Mouse (Mus musculus) ovary, adult 2 months (tissue): Measurements from ENCODE around the gene Adi1. TPM values are rescaled to one million over a fixed set of nuclear protein-coding genes. Genes with fewer than 3 reads are reported as not detected.

Source experiments
- polyA plus RNA-seq: library from polyadenylated mRNA; depleted of rRNA; stranded (reverse); fragments of >200 nt; gene quantifications from 2 replicates; pipeline ENCODE4 v1.2.3, GENCODE M21; 2012; rRNA removed

Adi1 gene
- 8.5 and 11.8 TPM in 2 replicates for polyA plus RNA-seq

GRCm38 (mm10) chr12:28675121-28675924 lies at the start of gene Adi1:
TSS of gene Adi1 (plus strand) at chr12:28675231.

GRCm38 (mm10) chr12:28635535-28636476 lies 39.2 kb upstream of the Adi1 start, which contains the start of gene Rps7:
TSS of gene Rps7 (minus strand) at chr12:28635953.

DNA sequence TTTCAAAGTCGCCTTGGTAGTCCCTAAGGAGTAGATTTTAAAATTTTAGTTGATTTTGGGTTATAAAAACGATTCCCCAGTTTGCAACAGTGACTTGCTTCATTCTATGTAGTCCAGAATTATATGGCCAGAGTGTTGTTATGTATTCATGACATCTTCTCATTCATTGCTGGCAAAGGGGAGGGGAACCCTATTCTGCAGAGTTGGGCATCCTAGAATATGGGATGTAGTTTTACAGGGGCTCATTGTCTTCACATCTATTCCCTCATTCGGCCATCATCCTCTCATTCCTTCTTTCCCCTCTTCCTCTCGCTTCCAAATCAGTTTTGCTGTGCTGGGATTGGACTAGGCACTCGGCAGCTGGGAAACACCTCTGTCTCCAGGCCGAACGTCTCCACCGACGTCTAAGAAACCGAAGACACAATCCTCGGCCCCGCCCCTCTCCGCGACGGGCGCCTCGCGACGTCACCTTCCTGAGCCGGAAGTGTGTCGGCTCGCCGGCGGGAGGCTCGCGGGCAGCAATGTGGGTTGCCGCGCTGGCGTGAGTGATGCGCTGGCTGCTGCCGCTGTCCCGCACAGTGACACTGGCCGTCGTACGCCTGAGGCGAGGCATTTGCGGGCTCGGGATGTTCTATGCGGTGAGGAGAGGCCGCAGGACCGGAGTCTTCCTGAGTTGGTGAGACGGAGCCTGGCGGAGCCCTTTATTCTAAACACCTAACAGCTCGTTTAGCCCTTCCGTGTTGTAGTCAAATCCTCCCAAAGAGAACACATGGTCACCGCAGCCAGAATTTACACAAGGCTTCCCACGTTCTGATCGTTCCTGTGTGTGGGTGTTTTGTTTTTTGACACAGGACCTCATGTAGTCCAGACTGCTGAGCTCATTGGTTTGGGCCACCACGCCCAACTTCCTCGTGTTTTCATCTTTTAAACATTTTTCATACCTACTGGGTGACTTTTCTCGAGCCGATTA lies 25.6 kb upstream of the Adi1 start, which contains the start of gene Rnaseh1:
Gene Rnaseh1, plus strand, starts transcription at position 462 of the 970 bp plus-strand sequence.

Other genes starting within 250 kb of the Adi1 start
- not detected in 2 replicates for gene Dcdc2c, start 122.8 kb upstream of the Adi1 start, polyA plus RNA-seq
- not detected in 2 replicates for gene Allc, start 92.7 kb upstream of the Adi1 start, polyA plus RNA-seq
- 6.9 and 9.4 TPM in 2 replicates for gene Colec11, start 51.9 kb upstream of the Adi1 start, polyA plus RNA-seq
- 196 and 304 TPM in 2 replicates for gene Rps7, start 39.3 kb upstream of the Adi1 start, polyA plus RNA-seq
- 11.7 and 11.9 TPM in 2 replicates for gene Rnaseh1, start 25.6 kb upstream of the Adi1 start, polyA plus RNA-seq
- 28.6 and 30.4 TPM in 2 replicates for gene Trappc12, start 75.2 kb downstream of the Adi1 start, polyA plus RNA-seq
- gene Eipr1, start 76.6 kb downstream of the Adi1 start, polyA plus RNA-seq = 36.9 and 47.2 TPM in 2 replicates